Mouse (Mus musculus): ENCODE data around the gene C1qtnf6.

C1qtnf6 gene

GRCm38 (mm10) chr15:78489248-78489647 lies 42.0 kb downstream of the C1qtnf6 start:
- no peak for ATAC-seq (ENCODE audit: insufficient number of reproducible peaks, low FRiP score, low TSS enrichment)

GRCm38 (mm10) chr15:78487066-78487465 lies 44.1 kb downstream of the C1qtnf6 start:
- no peak for ATAC-seq (ENCODE audit: insufficient number of reproducible peaks, low FRiP score, low TSS enrichment)

- ATAC-seq (ENCODE audit: insufficient number of reproducible peaks, low FRiP score, low TSS enrichment), result no peak
These were observed 44.7 kb downstream of the C1qtnf6 start for GRCm38 (mm10) chr15:78486564-78486963.

GRCm38 (mm10) chr15:78483311-78483710 lies 47.9 kb downstream of the C1qtnf6 start:
- peak; percentile 86 for ATAC-seq (ENCODE audit: insufficient number of reproducible peaks, low FRiP score, low TSS enrichment)

GRCm38 (mm10) chr15:78482518-78482917 lies 48.7 kb downstream of the C1qtnf6 start:
- ATAC-seq (ENCODE audit: insufficient number of reproducible peaks, low FRiP score, low TSS enrichment), result no peak

GRCm38 (mm10) chr15:78481448-78482000 lies 49.7 kb downstream of the C1qtnf6 start:
- ATAC-seq (ENCODE audit: insufficient number of reproducible peaks, low FRiP score, low TSS enrichment), result no peak

GRCm38 (mm10) chr15:78480991-78481390 lies 50.2 kb downstream of the C1qtnf6 start:
- ATAC-seq (ENCODE audit: insufficient number of reproducible peaks, low FRiP score, low TSS enrichment), result no peak

GRCm38 (mm10) chr15:78480111-78480510 lies 51.1 kb downstream of the C1qtnf6 start:
- no peak for ATAC-seq (ENCODE audit: insufficient number of reproducible peaks, low FRiP score, low TSS enrichment)

- ATAC-seq (ENCODE audit: insufficient number of reproducible peaks, low FRiP score, low TSS enrichment), result no peak
These were observed 51.7 kb downstream of the C1qtnf6 start for GRCm38 (mm10) chr15:78479470-78479869.

- no peak for ATAC-seq (ENCODE audit: insufficient number of reproducible peaks, low FRiP score, low TSS enrichment)
These were observed 53.1 kb downstream of the C1qtnf6 start for GRCm38 (mm10) chr15:78478073-78478472.

GRCm38 (mm10) chr15:78476878-78477277 lies 54.3 kb downstream of the C1qtnf6 start:
- no peak for ATAC-seq (ENCODE audit: insufficient number of reproducible peaks, low FRiP score, low TSS enrichment)

GRCm38 (mm10) chr15:78475604-78476031 lies 55.6 kb downstream of the C1qtnf6 start:
- no peak for ATAC-seq (ENCODE audit: insufficient number of reproducible peaks, low FRiP score, low TSS enrichment)

GRCm38 (mm10) chr15:78473442-78473841 lies 57.8 kb downstream of the C1qtnf6 start:
- 0 out of 2 replicates have a peak, but pooled peaks have one; percentile 15 for ATAC-seq (ENCODE audit: insufficient number of reproducible peaks, low FRiP score, low TSS enrichment)

Measured in cerebellum, adult (tissue).